Mouse (Mus musculus) liver (tissue): ENCODE results near the gene Mllt11.
"Not testable (repeated sequence)": the region's sequence is repeated elsewhere in the genome, so short reads cannot be mapped to it uniquely, and the experiment has no call there.

Experiments used
- DNase-seq: peaks from one replicate; pipeline ENCODE4 v3.0.0-alpha.2; 2020; ENCODE audit warnings: mixed read lengths

The Mllt11 gene

GRCm38 (mm10) chr3:95216655-95217254 lies 15.2 kb downstream of the Mllt11 start:
- no peak for DNase-seq

GRCm38 (mm10) chr3:95213609-95213975 lies 18.4 kb downstream of the Mllt11 start:
- no peak for DNase-seq

- not testable (repeated sequence) for DNase-seq
Measured at GRCm38 (mm10) chr3:95212889-95213608, 18.9 kb downstream of the Mllt11 start.

DNA sequence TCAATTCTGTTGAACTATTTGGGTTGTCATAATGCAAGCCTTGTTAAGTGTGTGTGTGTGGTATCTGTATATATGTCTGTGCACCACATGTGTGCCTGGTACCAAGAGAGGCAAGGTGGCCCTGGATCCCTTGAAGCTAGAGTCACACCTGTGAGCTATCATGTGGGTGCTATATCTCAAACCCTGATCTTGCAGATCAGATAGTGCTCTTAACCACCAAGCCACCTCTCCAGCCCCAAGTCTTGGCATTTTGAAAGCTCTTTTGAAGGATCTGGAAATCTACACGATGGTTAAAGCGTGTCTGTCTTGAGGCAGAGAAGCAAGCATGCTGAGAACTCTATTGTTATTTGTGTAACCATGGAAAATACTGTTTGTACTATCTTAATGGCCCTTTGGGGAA lies 21.4 kb downstream of the Mllt11 start:
- no peak for DNase-seq

- DNase-seq: no peak
Measured at GRCm38 (mm10) chr3:95208286-95208685, 23.7 kb downstream of the Mllt11 start.

DNA sequence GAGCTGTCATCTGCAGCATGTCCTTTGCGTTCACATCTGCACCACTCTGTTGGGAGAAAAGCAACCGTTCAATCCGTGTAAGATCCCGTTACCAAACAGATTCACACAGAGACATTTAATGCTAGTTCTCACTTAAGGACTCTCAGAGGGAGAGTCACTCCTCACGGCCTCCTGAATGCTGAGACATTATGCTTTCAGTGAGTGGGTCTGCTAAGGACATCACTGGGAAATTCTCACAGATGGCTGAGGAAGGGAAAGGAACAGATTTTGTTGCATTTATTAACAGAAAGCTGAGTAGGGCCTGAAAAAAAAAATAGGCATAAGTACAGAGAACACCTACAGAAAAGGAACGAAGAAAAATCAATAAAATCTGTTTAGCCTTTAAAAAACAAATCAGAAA lies 28.1 kb downstream of the Mllt11 start:
- no peak for DNase-seq

- DNase-seq: no peak
Measured at GRCm38 (mm10) chr3:95200562-95200961, 31.4 kb downstream of the Mllt11 start.

- no peak for DNase-seq
Measured at GRCm38 (mm10) chr3:95200132-95200531, 31.8 kb downstream of the Mllt11 start.

DNA sequence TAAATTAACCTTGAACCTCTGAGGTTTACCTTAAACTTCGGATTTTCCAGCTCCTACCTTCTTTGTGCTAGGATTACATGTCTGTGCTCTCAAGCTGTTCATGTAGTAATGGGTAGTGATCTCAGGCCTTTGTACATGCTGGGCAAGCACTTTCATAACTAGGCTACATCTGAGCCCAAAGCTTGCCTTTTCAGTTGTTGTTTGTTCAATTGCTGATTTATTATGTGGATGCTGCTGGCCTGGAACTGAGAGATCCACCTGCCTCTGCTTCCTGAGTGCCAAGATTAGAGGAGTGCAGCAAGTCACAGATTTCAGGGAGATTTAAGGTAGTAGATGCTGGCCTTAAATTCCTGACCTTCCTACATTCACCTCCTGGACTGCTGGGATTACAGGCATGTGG lies 32.9 kb downstream of the Mllt11 start:
- no peak for DNase-seq

GRCm38 (mm10) chr3:95195772-95196171 lies 36.2 kb downstream of the Mllt11 start:
- DNase-seq: no peak

DNA sequence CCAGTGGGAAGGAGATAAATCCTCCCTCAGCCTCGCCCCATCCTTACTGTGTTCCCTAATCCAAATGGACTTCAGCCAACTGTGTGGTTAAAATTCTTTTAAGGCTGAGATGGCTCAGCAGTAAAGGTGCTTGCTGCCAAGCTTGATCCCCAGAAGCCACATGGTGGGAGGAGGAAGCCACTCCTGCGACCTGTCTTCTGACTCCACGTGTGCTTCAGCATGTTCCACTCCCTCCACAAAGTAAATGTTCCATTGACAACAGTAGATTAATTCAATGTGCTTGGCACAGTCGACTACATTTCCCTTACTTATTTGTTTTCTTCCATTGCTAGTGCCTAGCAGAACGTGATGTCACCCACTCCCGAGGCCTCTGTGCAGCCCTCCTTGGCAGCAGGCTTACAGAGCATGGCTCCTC lies 37.2 kb downstream of the Mllt11 start:
- DNase-seq: no peak

DNA sequence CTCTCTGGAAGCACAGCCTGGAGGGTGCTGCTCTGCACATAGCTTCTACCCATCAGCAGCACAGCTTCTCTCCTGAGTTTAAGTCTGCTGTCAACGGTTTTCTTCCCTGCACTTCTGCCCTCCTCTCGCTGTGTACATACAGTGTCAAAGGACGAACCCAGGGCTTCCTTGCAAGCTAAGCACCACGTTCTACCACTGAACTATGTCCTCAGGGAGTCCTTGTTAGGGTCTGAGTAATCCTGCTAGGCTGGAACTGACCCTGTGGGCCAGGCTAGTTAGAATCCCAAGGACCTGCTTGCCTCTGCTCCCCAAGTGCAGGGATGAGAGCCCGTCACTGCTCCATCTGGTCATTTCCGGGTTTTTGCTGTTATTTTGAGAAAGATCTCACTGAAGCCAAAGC lies 45.1 kb downstream of the Mllt11 start:
- no peak for DNase-seq

DNA sequence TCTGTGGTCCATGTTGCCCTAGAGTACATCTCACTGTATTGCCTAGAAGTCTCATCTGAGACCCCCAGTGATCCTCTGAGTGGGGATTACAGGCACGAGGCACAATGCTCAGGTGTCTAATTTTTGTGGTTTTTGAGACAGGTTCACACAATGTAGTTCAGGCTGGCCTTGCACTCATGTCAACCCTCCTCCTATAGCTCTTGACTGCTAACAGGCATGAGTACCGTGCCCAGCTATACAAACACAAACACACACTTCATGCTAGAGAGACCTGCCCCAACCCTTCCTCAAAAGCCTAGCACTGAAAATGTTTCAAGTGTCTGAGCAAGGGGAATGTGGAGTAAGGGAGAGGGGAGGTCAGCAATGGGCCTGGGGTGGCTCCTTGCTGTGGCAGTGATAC lies 45.9 kb downstream of the Mllt11 start:
- no peak for DNase-seq

GRCm38 (mm10) chr3:95184796-95185577 lies 47.0 kb downstream of the Mllt11 start:
- DNase-seq: no peak

GRCm38 (mm10) chr3:95181841-95182240 lies 50.1 kb downstream of the Mllt11 start:
- no peak for DNase-seq

- DNase-seq: no peak
Measured at GRCm38 (mm10) chr3:95179890-95180289, 52.1 kb downstream of the Mllt11 start.

DNA sequence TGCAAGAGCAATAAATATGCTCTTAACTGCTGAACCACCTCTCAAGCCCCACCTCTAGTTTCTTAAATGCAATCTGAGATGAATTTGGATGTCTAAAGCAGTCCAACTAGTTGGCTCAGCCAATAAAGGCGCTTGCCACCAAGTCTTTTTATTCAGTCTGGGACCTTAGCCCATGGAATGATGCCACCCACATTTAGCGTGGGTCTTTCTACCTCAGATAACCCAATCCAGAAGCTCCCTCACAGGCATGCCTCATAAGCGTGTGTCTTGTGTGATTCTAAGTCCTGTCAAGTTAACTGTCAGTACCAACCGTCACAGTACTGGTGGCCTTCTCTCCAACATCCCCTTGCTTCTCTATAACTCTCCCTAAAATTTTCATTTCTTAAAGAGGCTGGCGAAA lies 53.0 kb downstream of the Mllt11 start:
- DNase-seq: no peak

DNA sequence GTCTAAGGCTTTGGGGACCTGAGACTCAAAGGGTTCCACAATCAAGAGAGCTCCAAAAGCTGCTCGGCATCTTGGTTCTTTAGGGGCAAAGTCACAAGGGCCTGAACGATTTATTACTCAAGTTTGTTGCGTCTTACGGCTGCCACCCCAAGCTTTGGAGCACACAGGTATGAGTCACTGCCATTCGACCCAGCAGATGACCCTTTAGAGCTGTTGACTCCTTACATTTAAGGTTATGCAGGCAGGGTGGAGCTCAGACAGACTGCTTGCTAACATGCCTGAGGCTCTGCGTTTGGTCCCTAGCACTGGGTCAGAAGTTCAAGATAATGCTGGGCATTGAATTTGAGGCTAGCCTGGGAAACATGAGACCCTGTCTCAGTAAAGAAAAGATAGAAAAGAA lies 54.4 kb downstream of the Mllt11 start:
- DNase-seq: no peak

DNA sequence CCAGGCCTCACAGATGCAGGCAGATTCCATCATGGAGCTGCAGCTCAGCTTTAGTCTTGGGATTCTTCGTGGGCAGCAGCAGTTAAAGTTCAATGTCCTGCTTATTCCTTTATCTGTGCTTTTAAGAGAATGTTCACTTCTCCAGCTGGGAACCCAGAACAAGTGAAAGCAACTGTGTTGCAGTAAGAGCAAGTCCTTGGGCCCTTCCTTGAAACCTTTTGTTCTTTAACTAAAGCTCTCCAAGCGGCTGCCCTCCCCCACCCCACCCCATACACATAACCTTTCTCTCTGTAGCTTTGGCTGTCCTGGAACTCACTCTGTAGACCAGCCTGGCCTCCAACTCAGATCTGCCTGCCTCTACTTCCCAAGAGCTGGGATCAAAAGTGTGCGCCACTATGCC lies 55.5 kb downstream of the Mllt11 start:
- no peak for DNase-seq

GRCm38 (mm10) chr3:95174011-95174592 lies 57.9 kb downstream of the Mllt11 start:
- DNase-seq: peak; percentile 84

- DNase-seq: peak; percentile 7
Measured at GRCm38 (mm10) chr3:95173256-95173949, 58.6 kb downstream of the Mllt11 start.

GRCm38 (mm10) chr3:95172526-95173255 lies 59.3 kb downstream of the Mllt11 start:
- peak; percentile 9 for DNase-seq
